Mouse (Mus musculus): ENCODE measurements around the gene Fam110a. TPM values are rescaled to one million over a fixed set of nuclear protein-coding genes. Genes with fewer than 3 reads are reported as not detected.

Gene Fam110a
- polyA plus RNA-seq, 1 experiment, result 16.2 TPM

DNA sequence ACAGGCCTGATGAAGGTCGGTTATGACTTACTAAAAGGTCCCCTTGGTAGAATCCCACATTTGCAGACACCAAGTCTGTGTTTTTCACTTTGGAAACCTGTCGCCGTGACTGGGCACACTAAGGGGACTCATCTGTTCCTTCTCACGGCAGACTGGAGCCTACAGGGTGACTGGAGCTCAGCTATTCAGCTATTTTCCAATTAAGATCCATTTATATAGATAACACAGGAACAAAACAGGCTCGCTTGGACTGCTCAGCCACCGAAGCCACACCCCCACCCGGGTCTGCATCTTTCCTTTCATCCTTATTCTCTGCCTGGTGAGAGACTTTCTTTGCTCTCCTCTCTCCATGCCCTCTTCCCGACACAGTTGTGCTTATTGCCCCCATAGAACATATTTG lies 59.0 kb downstream of the Fam110a start:
- no peak overlapping the region for H3K4me3 ChIP-seq (ENCODE audit: insufficient read depth, low read depth, low read length)
- no peak overlapping the region for H3K27ac ChIP-seq (ENCODE audit: insufficient read depth, low read depth, low read length)
- no peak for DNase-seq
- 72% methylated on average over 8 of the region's 8 CpGs for WGBS
- no peaks in the 10 kb centered on the region for H3K27me3 ChIP-seq (replicated peaks; ENCODE audit: control insufficient read depth, insufficient read depth, low read length)
- no peak for TF ChIP-seq CTCF (conservative IDR thresholded peaks at IDR 0.05; ENCODE audit: insufficient read depth, insufficient read length, low read depth, low read length)
- TF ChIP-seq POLR2A (IDR thresholded peaks at IDR 0.05; ENCODE audit: low read depth, low read length), result no peak
- no peaks in the 10 kb centered on the region for H3K36me3 ChIP-seq (ENCODE audit: control insufficient read depth, insufficient read depth, low read length)
- H3K4me1 ChIP-seq (ENCODE audit: control insufficient read depth, insufficient read depth, low read length), result peaks cover 19% of the 10 kb centered on the region; the same call in 1 of the 2 replicates

Other genes with a start within 250 kb of the Fam110a start
- gene Psmf1, start 236.0 kb downstream of the Fam110a start, polyA plus RNA-seq (2012; rRNA removed), result 43.3 and 47.1 TPM in 2 replicates
- not detected in 2 replicates for gene Rspo4, start 137.3 kb downstream of the Fam110a start, polyA plus RNA-seq (2012; rRNA removed)
- 0.81 and 1.4 TPM in 2 replicates for gene Angpt4, start 69.0 kb downstream of the Fam110a start, polyA plus RNA-seq (2012; rRNA removed)
- gene Slc52a3, start 16.3 kb upstream of the Fam110a start, polyA plus RNA-seq (2012; rRNA removed), result 17.4 and 23.6 TPM in 2 replicates
- gene Scrt2, start 101.3 kb upstream of the Fam110a start, polyA plus RNA-seq (2012; rRNA removed), result not detected in 2 replicates
- 113 and 135 TPM in 2 replicates for gene Srxn1, start 125.3 kb upstream of the Fam110a start, polyA plus RNA-seq (2012; rRNA removed)
- 2.9 and 4.6 TPM in 2 replicates for gene Tcf15, start 163.3 kb upstream of the Fam110a start, polyA plus RNA-seq (2012; rRNA removed)
- gene Csnk2a1, start 246.6 kb upstream of the Fam110a start, polyA plus RNA-seq (2012; rRNA removed), result 26.1 and 35.0 TPM in 2 replicates